Mouse (Mus musculus): ENCODE results near the gene 9530068E07Rik. TPM values are rescaled to one million over a fixed set of nuclear protein-coding genes. Genes with fewer than 3 reads are reported as not detected.
"Not testable (repeated sequence)": the region's sequence is repeated elsewhere in the genome, so short reads cannot be mapped to it uniquely, and the experiment has no call there.

Gene 9530068E07Rik
- polyA plus RNA-seq (2015; fragmentation: Nextera tagmentation; extraction: Ambion mirVana) = 185 and 189 TPM in 2 replicates

- no peaks in the 10 kb centered on the region for H3K9me3 ChIP-seq
- H3K36me3 ChIP-seq = no peaks in the 10 kb centered on the region
- H3K4me1 ChIP-seq = peaks cover 3% of the 10 kb centered on the region; the same call in 1 of the 2 replicates
- H3K27ac ChIP-seq = peak within 1 kb of the TSS; percentile 87
- H3K4me2 ChIP-seq = peak within 1 kb of the TSS; percentile 66
- H3K4me3 ChIP-seq (replicated peaks) = peak within 1 kb of the TSS; percentile 68
- peak; percentile 89 for ATAC-seq (ENCODE audit: insufficient read depth, low FRiP score, low read depth)
- under 1% methylated on average over 38 of the region's 38 CpGs for WGBS
- H3K9ac ChIP-seq = peak within 1 kb of the TSS; percentile 83
- H3K27me3 ChIP-seq (replicated peaks) = no peaks in the 10 kb centered on the region
Observed at GRCm38 (mm10) chr11:52395940-52396596, at the start of gene 9530068E07Rik. Gene 9530068E07Rik (plus strand): TSS chr11:52396428.

- 3% methylated on average over 12 of the region's 12 CpGs for WGBS
- peak overlapping the region; percentile 30 for H3K4me3 ChIP-seq (replicated peaks)
- no peaks in the 10 kb centered on the region for H3K27me3 ChIP-seq (replicated peaks)
- 0 out of 2 replicates have a peak, but pooled peaks cover 10% of the 10 kb centered on the region for H3K4me1 ChIP-seq
- ATAC-seq (ENCODE audit: insufficient read depth, low FRiP score, low read depth) = 0 out of 2 replicates have a peak, but pooled peaks have one; percentile 37
- peak overlapping the region; percentile 31 for H3K27ac ChIP-seq
- no peak overlapping the region for H3K9ac ChIP-seq
- H3K9me3 ChIP-seq = no peaks in the 10 kb centered on the region
- H3K36me3 ChIP-seq = no peaks in the 10 kb centered on the region
- H3K4me2 ChIP-seq = peak overlapping the region; percentile 52
Observed at GRCm38 (mm10) chr11:52346635-52347005, 49.6 kb upstream of the 9530068E07Rik start.

- no peaks in the 10 kb centered on the region for H3K9me3 ChIP-seq
- no peak overlapping the region for H3K27ac ChIP-seq
- no peak overlapping the region for H3K4me2 ChIP-seq
- 72% methylated on average over 4 of the region's 4 CpGs for WGBS
- no peak overlapping the region for H3K4me3 ChIP-seq (replicated peaks)
- ATAC-seq (ENCODE audit: insufficient read depth, low FRiP score, low read depth) = no peak
- no peaks in the 10 kb centered on the region for H3K36me3 ChIP-seq
- 0 out of 2 replicates have a peak, but pooled peaks cover 10% of the 10 kb centered on the region for H3K4me1 ChIP-seq
- H3K27me3 ChIP-seq (replicated peaks) = no peaks in the 10 kb centered on the region
- no peak overlapping the region for H3K9ac ChIP-seq
Observed at GRCm38 (mm10) chr11:52348156-52348555, 48.1 kb upstream of the 9530068E07Rik start.

- Histone ChIP-seq H3K36me3 (no peaks in the 10 kb centered on the region), H3K9me3 (no peaks in the 10 kb centered on the region), H3K4me1 (0 out of 2 replicates have a peak, but pooled peaks cover 10% of the 10 kb centered on the region), H3K4me3 (replicated peaks) (no peak overlapping the region), H3K9ac (no peak overlapping the region), H3K4me2 (no peak overlapping the region), H3K27me3 (replicated peaks) (no peaks in the 10 kb centered on the region), H3K27ac (no peak overlapping the region)
- 79% methylated on average over 3 of the region's 3 CpGs for WGBS
- no peak for ATAC-seq (ENCODE audit: insufficient read depth, low FRiP score, low read depth)
Observed at GRCm38 (mm10) chr11:52348724-52349123, 47.5 kb upstream of the 9530068E07Rik start.

- H3K4me2 ChIP-seq = no peak overlapping the region
- no peak overlapping the region for H3K4me3 ChIP-seq (replicated peaks)
- H3K27ac ChIP-seq = no peak overlapping the region; the same call in 1 of the 2 replicates
- H3K9ac ChIP-seq = no peak overlapping the region
- no peaks in the 10 kb centered on the region for H3K36me3 ChIP-seq
- H3K9me3 ChIP-seq = no peaks in the 10 kb centered on the region
- H3K4me1 ChIP-seq = 0 out of 2 replicates have a peak, but pooled peaks cover 9% of the 10 kb centered on the region
- WGBS = 1% methylated on average over 9 of the region's 9 CpGs
- ATAC-seq (ENCODE audit: insufficient read depth, low FRiP score, low read depth) = peak; percentile 69; the same call in 1 of the 2 replicates
- no peaks in the 10 kb centered on the region for H3K27me3 ChIP-seq (replicated peaks)
Observed at GRCm38 (mm10) chr11:52350924-52351323, 45.3 kb upstream of the 9530068E07Rik start.

- Histone ChIP-seq H3K36me3 (no peaks in the 10 kb centered on the region), H3K4me3 (replicated peaks) (no peak overlapping the region), H3K4me2 (no peak overlapping the region), H3K9ac (no peak overlapping the region), H3K27me3 (replicated peaks) (no peaks in the 10 kb centered on the region), H3K9me3 (no peaks in the 10 kb centered on the region), H3K27ac (no peak overlapping the region), H3K4me1 (0 out of 2 replicates have a peak, but pooled peaks cover 4% of the 10 kb centered on the region)
- ATAC-seq (ENCODE audit: insufficient read depth, low FRiP score, low read depth) = no peak
- WGBS = 92% methylated on average over 3 of the region's 3 CpGs
Observed at GRCm38 (mm10) chr11:52352271-52352670, 44.0 kb upstream of the 9530068E07Rik start.

- Histone ChIP-seq H3K4me2 (no peak overlapping the region), H3K27ac (no peak overlapping the region), H3K27me3 (replicated peaks) (no peaks in the 10 kb centered on the region), H3K9ac (no peak overlapping the region), H3K4me3 (replicated peaks) (no peak overlapping the region), H3K9me3 (no peaks in the 10 kb centered on the region), H3K4me1 (peaks cover 5% of the 10 kb centered on the region), H3K36me3 (no peaks in the 10 kb centered on the region)
- 82% methylated on average over 5 of the region's 5 CpGs for WGBS
- ATAC-seq (ENCODE audit: insufficient read depth, low FRiP score, low read depth) = no peak
Observed at GRCm38 (mm10) chr11:52354644-52355043, 41.6 kb upstream of the 9530068E07Rik start.

- Histone ChIP-seq H3K36me3 (no peaks in the 10 kb centered on the region), H3K9me3 (no peaks in the 10 kb centered on the region), H3K4me1 (peaks cover 10% of the 10 kb centered on the region), H3K4me3 (replicated peaks) (no peak overlapping the region), H3K27ac (no peak overlapping the region), H3K9ac (no peak overlapping the region), H3K27me3 (replicated peaks) (no peaks in the 10 kb centered on the region), H3K4me2 (no peak overlapping the region)
- WGBS = 90% methylated on average over 1 of the region's 1 CpGs
- no peak for ATAC-seq (ENCODE audit: insufficient read depth, low FRiP score, low read depth)
Observed at GRCm38 (mm10) chr11:52355601-52356000, 40.6 kb upstream of the 9530068E07Rik start.

GRCm38 (mm10) chr11:52357091-52357490 is 39.1 kb upstream of the 9530068E07Rik start:
- H3K36me3 ChIP-seq; H3K27me3 ChIP-seq (replicated peaks); H3K9me3 ChIP-seq; H3K4me2 ChIP-seq; H3K9ac ChIP-seq; ATAC-seq (ENCODE audit: insufficient read depth, low FRiP score, low read depth); H3K4me3 ChIP-seq (replicated peaks); H3K27ac ChIP-seq: not testable (repeated sequence)
- peaks cover 10% of the 10 kb centered on the region for H3K4me1 ChIP-seq
- WGBS = 94% methylated on average over 5 of the region's 5 CpGs

- Histone ChIP-seq H3K4me3 (replicated peaks) (peak overlapping the region; percentile 14; the same call in 1 of the 2 replicates), H3K9me3 (no peaks in the 10 kb centered on the region), H3K4me2 (peak overlapping the region; percentile 36; the same call in 1 of the 2 replicates), H3K9ac (no peak overlapping the region), H3K4me1 (peaks cover 20% of the 10 kb centered on the region), H3K36me3 (no peaks in the 10 kb centered on the region), H3K27ac (peak overlapping the region; percentile 57; the same call in 1 of the 2 replicates), H3K27me3 (replicated peaks) (no peaks in the 10 kb centered on the region)
- 28% methylated on average over 4 of the region's 4 CpGs for WGBS
- no peak for ATAC-seq (ENCODE audit: insufficient read depth, low FRiP score, low read depth)
Observed at GRCm38 (mm10) chr11:52358520-52358919, 37.7 kb upstream of the 9530068E07Rik start.

GRCm38 (mm10) chr11:52359686-52360470 is 36.4 kb upstream of the 9530068E07Rik start:
- 15% methylated on average over 22 of the region's 22 CpGs for WGBS
- ATAC-seq (ENCODE audit: insufficient read depth, low FRiP score, low read depth) = peak; percentile 32
- peak overlapping the region; percentile 97 for H3K27ac ChIP-seq

More at GRCm38 (mm10) chr11:52359686-52360470, 36.4 kb upstream of the 9530068E07Rik start:
- Histone ChIP-seq H3K27me3 (replicated peaks) (no peaks in the 10 kb centered on the region), H3K9ac (peak overlapping the region; percentile 62; the same call in 1 of the 2 replicates), H3K4me2 (peak overlapping the region; percentile 66), H3K4me1 (peaks cover 34% of the 10 kb centered on the region), H3K4me3 (replicated peaks) (peak overlapping the region; percentile 82), H3K36me3 (no peaks in the 10 kb centered on the region), H3K9me3 (no peaks in the 10 kb centered on the region)

Measured in stomach, embryonic 15.5 days (tissue).